Mouse (Mus musculus): ENCODE results near the gene Lif. TPM values are rescaled to one million over a fixed set of nuclear protein-coding genes. Genes with fewer than 3 reads are reported as not detected.

Gene Lif
- polyA plus RNA-seq, 1 experiment: not detected

DNA sequence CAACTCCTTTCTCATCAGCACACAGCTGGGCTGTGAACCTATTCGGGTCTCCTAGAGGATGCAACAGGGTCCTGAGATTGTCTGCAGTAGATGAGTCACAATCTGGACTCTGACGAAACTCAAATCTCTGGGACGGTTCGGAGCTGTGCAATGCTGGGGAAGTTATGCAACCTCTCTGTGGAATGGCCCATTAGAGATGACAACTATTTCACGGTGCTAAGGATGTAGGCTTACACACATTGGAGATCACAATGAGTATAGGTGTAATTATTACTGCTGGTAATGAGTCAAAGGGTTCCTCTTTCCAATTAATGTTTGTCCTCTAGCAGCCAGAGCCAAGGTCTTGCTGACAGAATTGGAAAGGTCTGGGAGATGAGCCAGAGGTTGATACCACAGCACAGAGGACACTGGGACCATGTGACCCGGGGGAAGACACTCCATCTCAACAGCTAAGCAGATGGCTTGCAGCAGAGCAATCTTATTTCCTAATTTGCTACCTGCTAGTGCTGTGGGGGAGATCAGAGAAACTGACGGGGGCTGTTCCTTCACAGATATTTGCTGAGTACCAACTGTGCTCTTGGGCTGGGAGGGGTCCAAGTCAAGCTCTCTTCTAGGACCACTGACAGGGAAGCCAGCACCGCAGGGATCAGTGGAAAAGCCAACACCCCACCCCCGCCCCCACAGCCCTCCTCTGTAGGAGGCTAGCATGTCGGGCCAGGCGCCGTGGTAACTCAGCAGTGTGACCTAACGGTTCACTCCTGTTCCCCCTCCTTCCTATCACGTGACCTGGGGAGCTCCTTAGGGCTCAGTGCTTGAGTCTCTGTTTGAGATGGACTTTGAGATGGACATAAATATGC, 37.4 kb downstream of the Lif start:
- H3K27ac ChIP-seq (ENCODE audit: insufficient read depth, low read depth, low read length): no peak overlapping the region
- no peak for TF ChIP-seq CTCF (IDR thresholded peaks at IDR 0.05; ENCODE audit: insufficient read depth, low read depth, low read length)
- no peak for TF ChIP-seq POLR2A (IDR thresholded peaks at IDR 0.05; ENCODE audit: insufficient read depth, low read depth, low read length)
- no peak overlapping the region for H3K4me3 ChIP-seq (ENCODE audit: insufficient read depth, low read depth, low read length)
- WGBS: 34% methylated on average over 14 of the region's 14 CpGs
- peaks cover 32% of the 10 kb centered on the region for H3K4me1 ChIP-seq (ENCODE audit: control insufficient read depth, insufficient read depth, low read length)

GRCm38 (mm10) chr11:4296610-4297275, 39.4 kb downstream of the Lif start:
- 75% methylated on average over 10 of the region's 10 CpGs for WGBS
- Histone ChIP-seq H3K4me3 (ENCODE audit: insufficient read depth, low read depth, low read length) (no peak overlapping the region), H3K4me1 (ENCODE audit: control insufficient read depth, insufficient read depth, low read length) (peaks cover 38% of the 10 kb centered on the region), H3K27ac (ENCODE audit: insufficient read depth, low read depth, low read length) (no peak overlapping the region)
- TF ChIP-seq CTCF (IDR thresholded peaks at IDR 0.05; ENCODE audit: insufficient read depth, low read depth, low read length) (no peak), POLR2A (IDR thresholded peaks at IDR 0.05; ENCODE audit: insufficient read depth, low read depth, low read length) (no peak)

DNA sequence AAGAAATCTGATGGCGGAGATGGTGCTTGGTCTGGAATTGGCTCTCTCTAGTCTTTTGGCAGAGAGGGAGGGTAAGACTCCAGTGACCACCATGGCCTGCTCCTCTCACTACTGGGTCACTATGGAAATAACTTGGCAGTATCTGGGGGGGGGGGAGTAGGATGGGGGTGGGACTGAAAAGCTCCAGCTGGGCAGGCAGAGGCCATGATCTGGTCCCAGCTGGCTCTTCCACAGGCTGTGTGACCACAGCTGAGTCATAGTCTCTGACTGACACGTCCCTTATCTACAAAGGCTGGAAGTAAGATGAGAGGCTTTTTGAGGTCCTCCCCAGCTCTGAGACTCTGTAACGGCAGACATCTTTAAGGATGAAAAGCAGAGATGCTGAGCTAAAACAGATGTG, 40.4 kb downstream of the Lif start:
- Histone ChIP-seq H3K27ac (ENCODE audit: insufficient read depth, low read depth, low read length) (no peak overlapping the region), H3K4me1 (ENCODE audit: control insufficient read depth, insufficient read depth, low read length) (peaks cover 39% of the 10 kb centered on the region), H3K4me3 (ENCODE audit: insufficient read depth, low read depth, low read length) (no peak overlapping the region)
- 84% methylated on average over 3 of the region's 3 CpGs for WGBS
- no peak for TF ChIP-seq CTCF (IDR thresholded peaks at IDR 0.05; ENCODE audit: insufficient read depth, low read depth, low read length)
- no peak for TF ChIP-seq POLR2A (IDR thresholded peaks at IDR 0.05; ENCODE audit: insufficient read depth, low read depth, low read length)

GRCm38 (mm10) chr11:4298615-4299014, 41.3 kb downstream of the Lif start:
- WGBS: 62% methylated on average over 7 of the region's 7 CpGs
- Histone ChIP-seq H3K27ac (ENCODE audit: insufficient read depth, low read depth, low read length) (no peak overlapping the region), H3K4me3 (ENCODE audit: insufficient read depth, low read depth, low read length) (no peak overlapping the region), H3K4me1 (ENCODE audit: control insufficient read depth, insufficient read depth, low read length) (peaks cover 43% of the 10 kb centered on the region)
- TF ChIP-seq CTCF (IDR thresholded peaks at IDR 0.05; ENCODE audit: insufficient read depth, low read depth, low read length): no peak
- no peak for TF ChIP-seq POLR2A (IDR thresholded peaks at IDR 0.05; ENCODE audit: insufficient read depth, low read depth, low read length)

GRCm38 (mm10) chr11:4299191-4299590, 41.8 kb downstream of the Lif start:
- H3K4me3 ChIP-seq (ENCODE audit: insufficient read depth, low read depth, low read length): no peak overlapping the region
- 69% methylated on average over 12 of the region's 12 CpGs for WGBS
- no peak overlapping the region for H3K27ac ChIP-seq (ENCODE audit: insufficient read depth, low read depth, low read length)
- peaks cover 40% of the 10 kb centered on the region for H3K4me1 ChIP-seq (ENCODE audit: control insufficient read depth, insufficient read depth, low read length)
- no peak for TF ChIP-seq CTCF (IDR thresholded peaks at IDR 0.05; ENCODE audit: insufficient read depth, low read depth, low read length)
- TF ChIP-seq POLR2A (IDR thresholded peaks at IDR 0.05; ENCODE audit: insufficient read depth, low read depth, low read length): no peak

GRCm38 (mm10) chr11:4299735-4300474, 42.5 kb downstream of the Lif start:
- no peak overlapping the region for H3K27ac ChIP-seq (ENCODE audit: insufficient read depth, low read depth, low read length)
- H3K4me3 ChIP-seq (ENCODE audit: insufficient read depth, low read depth, low read length): no peak overlapping the region
- 70% methylated on average over 14 of the region's 14 CpGs for WGBS
- TF ChIP-seq CTCF (IDR thresholded peaks at IDR 0.05; ENCODE audit: insufficient read depth, low read depth, low read length) (no peak), POLR2A (IDR thresholded peaks at IDR 0.05; ENCODE audit: insufficient read depth, low read depth, low read length) (no peak)
- peaks cover 37% of the 10 kb centered on the region for H3K4me1 ChIP-seq (ENCODE audit: control insufficient read depth, insufficient read depth, low read length)

DNA sequence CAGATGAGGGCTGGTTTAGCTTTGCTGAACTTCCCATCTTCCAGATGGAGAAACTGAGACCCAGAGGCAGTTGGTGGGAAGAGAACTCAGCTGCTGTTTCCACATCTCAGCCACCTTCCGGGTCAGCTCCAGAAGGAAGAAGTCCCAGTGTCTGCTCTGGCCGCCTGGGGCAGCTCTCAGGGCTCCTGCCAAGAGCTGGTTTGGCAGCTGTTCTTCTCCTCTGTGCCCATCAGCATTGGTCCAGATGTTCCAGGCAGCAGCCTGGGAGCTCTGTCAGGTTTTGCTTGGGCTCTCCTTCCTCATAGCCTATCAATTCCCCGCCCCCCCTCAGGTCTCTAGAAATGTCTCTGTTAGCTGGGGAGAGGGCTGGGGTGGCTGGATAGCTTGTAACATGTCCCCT, 43.3 kb downstream of the Lif start:
- no peak overlapping the region for H3K27ac ChIP-seq (ENCODE audit: insufficient read depth, low read depth, low read length)
- WGBS: 73% methylated on average over 3 of the region's 3 CpGs
- H3K4me1 ChIP-seq (ENCODE audit: control insufficient read depth, insufficient read depth, low read length): peaks cover 32% of the 10 kb centered on the region
- TF ChIP-seq POLR2A (IDR thresholded peaks at IDR 0.05; ENCODE audit: insufficient read depth, low read depth, low read length) (no peak), CTCF (IDR thresholded peaks at IDR 0.05; ENCODE audit: insufficient read depth, low read depth, low read length) (no peak)
- H3K4me3 ChIP-seq (ENCODE audit: insufficient read depth, low read depth, low read length): no peak overlapping the region

- 43% methylated on average over 5 of the region's 5 CpGs for WGBS
- Histone ChIP-seq H3K4me3 (ENCODE audit: insufficient read depth, low read depth, low read length) (no peak overlapping the region), H3K27ac (ENCODE audit: insufficient read depth, low read depth, low read length) (no peak overlapping the region), H3K4me1 (ENCODE audit: control insufficient read depth, insufficient read depth, low read length) (peaks cover 26% of the 10 kb centered on the region)
- no peak for TF ChIP-seq POLR2A (IDR thresholded peaks at IDR 0.05; ENCODE audit: insufficient read depth, low read depth, low read length)
- TF ChIP-seq CTCF (IDR thresholded peaks at IDR 0.05; ENCODE audit: insufficient read depth, low read depth, low read length): no peak
Measured at GRCm38 (mm10) chr11:4302363-4302913, 45.1 kb downstream of the Lif start.
